Mouse (Mus musculus): ENCODE results near the gene Edc3.

- TF ChIP-seq TAL1 (IDR thresholded peaks at IDR 0.05; ENCODE audit: low read length), result no peak
- no peak for TF ChIP-seq GATA1 (IDR thresholded peaks at IDR 0.05; ENCODE audit: low read length)
These were observed 40.5 kb upstream of the Edc3 start for GRCm38 (mm10) chr9:57667817-57668216.
